ENCODE assay signal across 9 mouse cellular contexts in genomic region chr11:16591471-16591921, GRCm38 (mm10).
DNase-seq lines count a peak whose midpoint lies in the region; ATAC-seq and TF ChIP-seq lines count a peak whose summit lies in the region.
"Had no signal": no experiment of that assay in that cellular context is flagged by ENCODE, and none has a peak within 500 bp of the region (broad histone marks: within the 10 kb centered on the region; RNA-seq: fewer than 3 reads in every experiment).

No protein-coding gene starts in this region.

- peak overlapping the region; percentile 54 for H3K4me2 ChIP-seq in heart, embryonic 13.5 days
- H3K4me2 ChIP-seq in kidney, postnatal 0 days (ENCODE audit: low read length), result peak overlapping the region; percentile 18
- H3K4me2 ChIP-seq in limb, embryonic 15.5 days, result no peak overlapping the region

- no peak for TF ChIP-seq CTCF in kidney, postnatal 0 days (IDR thresholded peaks at IDR 0.05; ENCODE audit: low read depth)

- H3K4me1 ChIP-seq in forebrain, embryonic 10.5 days, result peaks cover 36% of the 10 kb centered on the region
- peaks cover 33% of the 10 kb centered on the region for H3K4me1 ChIP-seq in heart, embryonic 13.5 days
- H3K4me1 ChIP-seq in kidney, postnatal 0 days (replicated peaks; ENCODE audit: insufficient read depth, low read length), result peaks cover 7% of the 10 kb centered on the region
- peaks cover 10% of the 10 kb centered on the region for H3K4me1 ChIP-seq in limb, embryonic 15.5 days

- no peaks in the 10 kb centered on the region for H3K36me3 ChIP-seq in forebrain, embryonic 10.5 days (replicated peaks)
- no peaks in the 10 kb centered on the region for H3K36me3 ChIP-seq in heart, embryonic 13.5 days
- no peaks in the 10 kb centered on the region for H3K36me3 ChIP-seq in kidney, postnatal 0 days (ENCODE audit: insufficient read depth, low read length)
- no peaks in the 10 kb centered on the region for H3K36me3 ChIP-seq in limb, embryonic 15.5 days

- no peaks in the 10 kb centered on the region for H3K9me3 ChIP-seq in forebrain, embryonic 10.5 days
- H3K9me3 ChIP-seq in heart, embryonic 13.5 days, result no peaks in the 10 kb centered on the region
- no peaks in the 10 kb centered on the region for H3K9me3 ChIP-seq in kidney, postnatal 0 days (replicated peaks; ENCODE audit: low read length)
- H3K9me3 ChIP-seq in limb, embryonic 15.5 days, result no peaks in the 10 kb centered on the region

- peak; percentile 62 for DNase-seq in brain, embryonic 18.5 days (ENCODE audit: low read depth, low spot score)
- DNase-seq in forebrain, embryonic 10.5 days (ENCODE audit: extremely low spot score, low spot score), result peak; percentile 87
- DNase-seq in kidney, postnatal 0 days (ENCODE audit: low spot score), result peak; percentile 97
- peak; percentile 81 for DNase-seq in neural tube, embryonic 10.5 days (ENCODE audit: extremely low spot score, low spot score)
- peak; percentile 40 for DNase-seq in testis, postnatal 14 days (ENCODE audit: low spot score)
- DNase-seq in c-Kit-positive CD71-positive TER-119-positive erythroid progenitor cells, embryonic 14.5 days (ENCODE audit: low spot score), result no peak

- peak overlapping the region; percentile 51 for H3K9ac ChIP-seq in heart, embryonic 13.5 days
- no peak overlapping the region for H3K9ac ChIP-seq in kidney, postnatal 0 days (ENCODE audit: low read depth, low read length)
- H3K9ac ChIP-seq in limb, embryonic 15.5 days, result no peak overlapping the region

- H3K27ac ChIP-seq in forebrain, embryonic 10.5 days, result peak overlapping the region; percentile 81
- peak overlapping the region; percentile 91 for H3K27ac ChIP-seq in heart, embryonic 13.5 days (replicated peaks)
- peak overlapping the region; percentile 78 for H3K27ac ChIP-seq in kidney, postnatal 0 days
- peak overlapping the region; percentile 76 for H3K27ac ChIP-seq in limb, embryonic 15.5 days
- H3K27ac ChIP-seq: macrophage had no signal

- H3K4me3 ChIP-seq in forebrain, embryonic 10.5 days, result peak overlapping the region; percentile 18; the same call in 1 of the 2 replicates
- H3K4me3 ChIP-seq in heart, embryonic 13.5 days, result no peak overlapping the region
- no peak overlapping the region for H3K4me3 ChIP-seq in kidney, postnatal 0 days (replicated peaks; ENCODE audit: low read depth, low read length)
- H3K4me3 ChIP-seq in limb, embryonic 15.5 days, result no peak overlapping the region

- ATAC-seq in heart, embryonic 13.5 days (ENCODE audit: extremely low read depth, insufficient number of reproducible peaks, low FRiP score, low TSS enrichment), result peak; percentile 91
- peak; percentile 100 for ATAC-seq in kidney, postnatal 0 days (replicated peaks; ENCODE audit: low FRiP score, low read depth)
- peak; percentile 89 for ATAC-seq in limb, embryonic 15.5 days (ENCODE audit: insufficient number of reproducible peaks, low FRiP score, low TSS enrichment, low read depth)

- H3K27me3 ChIP-seq in forebrain, embryonic 10.5 days (ENCODE audit: poor library complexity, severe bottlenecking), result no peaks in the 10 kb centered on the region; the same call in 1 of the 2 replicates
- H3K27me3 ChIP-seq in heart, embryonic 13.5 days (replicated peaks), result no peaks in the 10 kb centered on the region
- H3K27me3 ChIP-seq in kidney, postnatal 0 days (ENCODE audit: insufficient read depth, low read length), result no peaks in the 10 kb centered on the region
- no peaks in the 10 kb centered on the region for H3K27me3 ChIP-seq in limb, embryonic 15.5 days

- WGBS in forebrain, embryonic 10.5 days, result 3% methylated on average over 7 of the region's 7 CpGs
- 5% methylated on average over 7 of the region's 7 CpGs for WGBS in heart, embryonic 13.5 days
- WGBS in kidney, postnatal 0 days, result 0% methylated on average over 7 of the region's 7 CpGs
- 7% methylated on average over 7 of the region's 7 CpGs for WGBS in limb, embryonic 15.5 days
